Mouse (Mus musculus) hematopoietic stem cell, adult 5-6 weeks (primary cell): ENCODE results near the gene Ctnnbl1. TPM values are rescaled to one million over a fixed set of nuclear protein-coding genes. Genes with fewer than 3 reads are reported as not detected.

Source experiments
- ATAC-seq, 2 experiments: fragments of 125-278 bp in 1 of 2; replicated peaks in 1 of 2; 2 replicates each; pipeline ENCODE4 v1.8.0; 2016 to 2017; ENCODE audit warnings: inconsistent platforms in 2 of 2, mild to moderate bottlenecking in 2 of 2, moderate number of reproducible peaks in 2 of 2, low read depth in 1 of 2, moderate TSS enrichment in 1 of 2; ENCODE audit not compliant: low FRiP score in 2 of 2, poor library complexity in 2 of 2, severe bottlenecking in 2 of 2, insufficient read depth in 1 of 2, low TSS enrichment in 1 of 2
- total RNA-seq: library from RNA; stranded (forward); fragments of 172-1452, 232-1000 nt; gene quantifications from 2 replicates; pipeline ENCODE4 v1.2.3, GENCODE M21; 2017

The Ctnnbl1 gene
- total RNA-seq, 1 experiment from 2014 or later: 52.5 TPM

DNA sequence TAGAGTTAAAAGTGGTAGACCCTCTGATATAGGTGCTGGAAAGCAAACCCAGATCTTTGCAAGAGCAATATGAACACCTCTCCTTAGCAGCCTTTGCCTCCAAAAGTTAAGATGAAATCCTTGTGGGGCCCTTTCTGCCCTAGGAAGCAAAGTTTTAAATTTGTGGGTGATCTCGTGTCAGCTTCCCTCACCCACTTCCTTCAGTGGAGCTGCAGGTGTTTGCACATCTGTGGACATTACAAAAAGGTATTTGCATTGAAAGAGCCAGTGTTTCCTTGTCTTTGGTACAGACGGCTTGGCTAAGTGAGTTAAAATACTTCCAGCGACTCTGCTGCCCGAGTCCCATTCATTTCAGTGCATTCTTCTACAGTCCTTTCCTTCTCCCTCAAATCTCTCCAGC lies 69.9 kb downstream of the Ctnnbl1 start:
- ATAC-seq: no peak

DNA sequence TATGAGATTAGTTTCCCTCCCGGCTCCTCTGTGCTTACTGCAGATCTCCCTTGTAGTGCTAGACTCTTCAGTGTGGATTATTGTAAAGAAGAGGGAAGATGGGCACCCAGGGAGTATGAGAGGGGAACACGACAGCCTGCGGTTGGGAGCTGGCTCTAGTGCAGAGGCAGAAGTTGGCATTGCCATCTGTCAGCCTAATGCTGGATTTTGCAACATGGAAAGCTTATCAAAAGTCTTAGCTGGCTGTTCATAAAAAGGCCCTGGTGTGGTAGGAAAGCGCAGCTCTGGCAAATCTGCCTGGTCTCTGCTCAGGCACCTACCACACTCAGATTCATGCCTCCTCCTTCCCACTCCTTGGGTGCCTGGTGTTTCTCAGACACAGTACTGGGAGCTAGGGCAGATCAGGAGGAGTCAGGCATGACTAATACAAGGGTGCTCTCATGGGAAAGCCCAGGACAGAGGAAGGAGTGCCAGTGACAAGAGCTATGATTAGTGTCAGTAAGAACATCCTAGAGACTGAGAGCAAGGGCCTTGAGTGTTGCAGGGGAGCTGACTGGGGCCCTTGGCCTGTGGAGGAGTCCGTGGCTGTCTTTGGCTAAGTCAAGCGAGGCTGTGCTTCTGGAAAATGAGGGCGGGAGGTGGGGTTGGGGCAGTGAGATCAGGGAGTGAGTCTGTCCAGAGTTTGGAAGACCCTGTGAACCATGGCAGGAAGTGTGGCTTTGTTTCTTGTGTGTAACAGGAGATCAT lies 70.6 kb downstream of the Ctnnbl1 start:
- no peak for ATAC-seq

DNA sequence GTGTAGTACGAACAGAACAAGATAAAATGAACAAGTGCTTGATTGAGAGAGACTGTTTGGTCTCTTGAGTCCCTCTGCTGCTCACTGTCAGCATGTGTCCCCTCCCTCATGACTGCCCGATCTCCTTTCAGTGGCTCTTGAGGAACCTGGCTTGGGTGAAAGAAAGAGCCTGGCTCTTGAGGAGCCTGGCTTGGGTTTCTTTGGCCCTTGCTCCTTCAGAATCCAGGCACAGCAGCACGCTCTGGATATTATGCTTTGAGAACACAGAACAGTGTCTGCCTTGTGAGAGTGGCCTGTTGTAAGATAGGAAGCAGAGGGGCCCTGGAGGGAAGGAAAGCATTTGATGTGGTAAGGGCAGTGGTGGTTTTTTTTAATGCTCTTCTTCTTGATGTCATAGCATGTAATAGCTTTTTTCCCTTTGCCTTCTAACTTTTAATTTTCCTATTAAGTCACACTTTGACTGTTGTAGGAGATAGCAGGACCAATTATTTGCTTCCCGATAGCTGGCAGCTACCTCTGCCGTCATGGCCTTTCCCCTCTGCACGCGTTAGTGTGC lies 71.2 kb downstream of the Ctnnbl1 start:
- 0 out of 4 replicates have a peak, but pooled peaks of 1 of the 2 experiments have one; percentile 25 for ATAC-seq

DNA sequence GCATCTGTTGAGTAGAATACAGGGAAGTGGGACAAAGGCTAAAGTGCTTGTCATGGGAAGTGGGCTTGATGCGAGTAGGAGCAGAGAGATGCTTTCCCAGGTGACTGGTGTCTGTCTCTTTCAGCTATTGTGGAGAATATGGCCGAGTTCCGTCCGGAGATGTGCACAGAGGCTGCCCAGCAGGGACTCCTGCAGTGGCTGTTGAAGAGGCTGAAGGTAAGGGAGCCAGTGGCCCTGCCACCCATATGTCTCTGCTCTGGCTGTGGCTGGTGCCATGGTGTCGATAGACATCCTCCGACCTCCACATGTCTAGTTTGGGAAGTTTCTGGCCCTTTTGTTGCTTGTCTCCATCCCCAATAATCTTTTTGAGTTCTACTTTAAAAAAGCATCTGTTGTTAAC lies 72.1 kb downstream of the Ctnnbl1 start:
- ATAC-seq: no peak

DNA sequence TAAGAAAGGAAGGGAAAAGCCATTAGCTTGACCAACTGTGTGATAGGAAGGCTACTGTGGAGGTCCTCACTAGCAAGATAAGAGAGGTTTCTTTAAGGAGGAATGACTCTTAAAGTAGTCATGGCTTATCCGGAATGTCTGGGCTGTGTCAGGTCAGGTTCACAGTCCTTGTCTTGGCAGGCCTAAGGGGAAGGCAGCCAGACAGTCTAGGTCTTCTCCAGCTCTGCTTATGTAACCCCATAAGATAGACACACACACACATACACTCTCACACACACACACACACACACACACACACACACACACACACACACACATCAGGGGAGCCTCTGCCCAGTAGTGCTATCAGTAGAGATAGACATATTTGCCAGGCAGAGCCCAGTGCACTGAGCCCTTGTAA lies 73.5 kb downstream of the Ctnnbl1 start:
- ATAC-seq: no peak

DNA sequence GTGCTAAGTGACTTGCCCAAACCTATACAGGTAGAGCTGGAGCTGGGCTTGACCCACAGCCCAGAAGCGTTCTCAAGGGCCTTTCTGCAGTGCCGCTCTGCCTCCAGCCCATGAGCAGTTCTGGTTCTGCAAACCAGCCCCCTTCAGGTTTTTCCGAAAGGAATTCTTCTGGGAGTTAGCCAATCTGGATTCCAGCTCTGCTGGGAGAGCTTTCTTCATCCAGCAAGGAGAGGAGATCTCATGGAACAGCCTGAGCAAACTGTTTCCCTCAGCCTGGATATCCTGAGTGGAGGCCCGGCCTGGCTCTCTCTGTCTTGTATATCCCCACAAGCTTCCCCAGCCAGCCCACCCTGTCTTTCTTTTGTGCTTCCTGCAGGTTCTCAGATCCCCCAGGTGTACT lies 75.9 kb downstream of the Ctnnbl1 start:
- no peak for ATAC-seq

DNA sequence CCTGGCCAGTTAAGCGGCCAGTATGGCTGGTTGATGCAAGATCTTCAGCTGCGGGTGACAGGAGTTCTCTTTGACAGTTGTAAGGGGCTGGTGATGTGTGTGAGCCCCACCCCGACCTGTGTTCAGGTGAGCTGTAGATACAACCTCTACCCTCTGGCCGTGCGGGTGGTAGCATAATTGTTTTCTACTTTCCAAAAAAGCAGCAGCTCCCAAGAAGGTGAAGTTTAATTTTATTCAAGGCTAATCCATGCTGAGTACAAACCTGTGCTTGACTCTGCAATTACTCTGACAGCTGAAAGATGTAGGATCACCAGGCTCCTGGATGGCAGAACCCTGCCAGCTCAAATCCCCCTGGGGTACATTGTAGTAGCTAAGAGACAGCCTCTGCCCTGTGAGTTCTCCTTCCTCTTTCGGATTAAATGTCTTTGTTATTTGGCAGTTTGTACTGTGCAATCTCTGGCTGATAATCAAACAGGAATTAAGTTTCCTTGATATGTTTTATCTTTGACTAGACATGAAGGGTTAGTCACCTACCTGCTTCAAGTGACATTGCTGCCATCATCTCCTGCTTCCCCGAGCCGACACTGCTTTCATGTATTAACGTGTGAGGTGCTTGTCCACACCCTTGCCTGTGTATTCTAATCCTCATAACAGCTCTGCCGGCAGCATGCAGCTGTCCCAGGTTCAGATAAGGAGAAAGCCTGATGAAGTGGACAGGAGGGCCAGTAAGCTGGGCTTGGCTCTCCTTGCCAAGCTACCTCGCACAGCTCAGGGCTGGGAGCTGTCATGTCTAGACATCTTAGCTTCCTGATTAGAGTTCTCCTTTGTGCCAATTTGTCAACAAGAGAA lies 77.1 kb downstream of the Ctnnbl1 start:
- no peak for ATAC-seq

DNA sequence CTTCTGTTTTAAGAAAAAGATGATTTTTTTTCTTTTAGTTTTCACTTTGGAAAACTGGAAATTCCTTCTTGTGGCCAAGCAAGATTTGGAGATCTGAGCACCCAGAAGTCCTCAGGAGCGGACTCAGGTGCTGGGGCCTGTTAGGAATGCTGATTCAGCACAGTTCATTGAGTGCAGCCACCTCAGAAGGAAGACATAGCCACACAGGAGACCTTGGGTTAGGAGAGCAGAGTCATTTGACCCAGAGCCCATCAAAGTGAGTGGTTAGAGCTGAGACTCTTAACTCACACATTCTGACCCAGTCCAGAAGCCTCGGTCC lies 77.7 kb downstream of the Ctnnbl1 start:
- ATAC-seq: no peak

DNA sequence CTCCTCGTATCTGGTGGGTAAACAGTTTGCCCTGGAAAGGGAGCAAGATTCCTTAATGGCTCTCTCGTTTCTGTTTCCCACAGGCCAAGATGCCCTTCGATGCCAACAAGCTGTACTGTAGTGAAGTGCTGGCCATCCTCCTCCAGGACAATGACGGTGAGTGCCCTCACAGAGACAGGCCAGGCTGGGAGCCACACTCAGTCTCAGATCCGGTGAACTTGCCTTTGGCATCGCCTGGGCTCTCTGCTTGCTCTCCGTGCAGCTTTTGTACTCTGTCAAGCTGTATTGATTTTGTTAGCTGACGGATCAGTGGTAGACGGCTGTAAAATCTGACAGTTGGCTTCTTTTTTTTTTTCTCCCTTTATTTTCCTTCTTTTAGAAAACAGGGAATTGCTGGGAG lies 80.5 kb downstream of the Ctnnbl1 start:
- ATAC-seq: no peak

DNA sequence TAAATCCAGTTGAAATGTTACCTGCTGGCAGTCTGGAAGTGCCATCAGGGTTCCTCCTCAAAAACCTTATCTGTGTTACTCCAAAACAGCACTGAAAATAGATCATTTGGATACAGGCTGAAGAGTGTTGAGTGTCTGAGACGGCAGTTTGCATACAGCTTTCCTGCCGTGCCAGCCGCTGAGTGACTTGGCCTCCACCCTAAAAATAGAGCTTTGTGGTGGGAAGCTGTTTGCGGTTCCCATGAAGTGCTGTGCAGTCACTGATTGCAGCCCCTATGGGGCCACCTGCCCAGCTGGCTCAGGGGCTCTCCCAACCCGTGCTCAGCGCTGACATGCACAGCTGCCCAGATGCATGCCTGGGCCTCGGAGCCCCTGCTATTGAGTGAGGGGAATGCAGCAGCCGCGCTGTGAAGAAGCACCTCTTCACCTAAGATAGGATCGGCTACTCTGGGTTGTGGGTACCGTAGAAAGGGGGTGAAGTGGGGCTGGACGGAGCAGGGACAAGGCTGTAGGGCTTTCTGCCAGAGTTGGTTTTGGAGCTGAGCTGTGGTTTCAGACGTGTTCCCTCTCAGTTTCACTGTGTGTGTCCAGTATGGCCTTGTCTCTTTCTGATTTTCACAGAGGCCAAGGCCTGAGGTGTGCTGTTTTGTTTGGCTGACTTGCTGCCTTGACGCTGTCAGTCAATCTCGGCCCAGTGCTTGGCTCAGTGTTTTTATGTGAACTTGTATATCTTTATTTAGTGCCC lies 81.5 kb downstream of the Ctnnbl1 start:
- peak; percentile 93 for ATAC-seq

DNA sequence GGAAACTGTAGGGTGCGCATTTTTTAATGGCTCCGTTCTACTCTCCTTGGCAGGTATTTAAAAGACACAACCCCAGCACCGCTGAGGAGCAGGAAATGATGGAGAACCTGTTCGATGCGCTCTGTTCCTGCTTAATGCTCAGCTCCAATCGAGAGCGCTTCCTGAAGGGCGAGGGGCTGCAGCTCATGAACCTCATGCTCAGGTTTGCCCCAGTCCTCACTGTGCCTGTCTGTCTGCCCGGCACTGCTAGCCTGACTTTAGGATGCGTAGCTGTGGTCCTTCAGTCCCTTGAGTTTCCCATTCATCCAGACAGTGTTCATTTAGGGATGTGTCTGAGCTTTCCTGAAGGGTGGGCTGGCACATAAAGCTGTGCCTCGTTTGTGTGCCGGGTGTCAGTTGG lies 82.2 kb downstream of the Ctnnbl1 start:
- ATAC-seq: no peak

DNA sequence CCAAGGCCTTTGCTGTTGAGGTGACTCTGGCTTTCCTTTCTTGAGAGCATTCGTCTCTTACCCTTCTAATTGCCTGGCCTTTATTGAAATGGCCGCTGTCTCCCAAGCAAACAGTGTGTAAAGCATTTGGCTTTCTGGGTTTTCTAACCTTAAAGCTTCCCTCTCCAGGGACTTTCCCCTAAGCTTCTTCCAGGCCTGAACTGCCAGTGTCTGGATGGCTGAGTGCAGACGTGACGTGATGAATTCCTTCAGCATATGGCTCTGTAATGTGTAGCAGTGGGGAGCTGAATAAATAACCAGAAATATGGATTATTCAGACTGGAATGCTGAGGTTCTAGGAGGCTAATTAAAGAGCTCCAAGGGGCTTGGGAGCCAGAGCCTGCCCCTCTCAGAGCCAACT lies 84.1 kb downstream of the Ctnnbl1 start:
- no peak for ATAC-seq

DNA sequence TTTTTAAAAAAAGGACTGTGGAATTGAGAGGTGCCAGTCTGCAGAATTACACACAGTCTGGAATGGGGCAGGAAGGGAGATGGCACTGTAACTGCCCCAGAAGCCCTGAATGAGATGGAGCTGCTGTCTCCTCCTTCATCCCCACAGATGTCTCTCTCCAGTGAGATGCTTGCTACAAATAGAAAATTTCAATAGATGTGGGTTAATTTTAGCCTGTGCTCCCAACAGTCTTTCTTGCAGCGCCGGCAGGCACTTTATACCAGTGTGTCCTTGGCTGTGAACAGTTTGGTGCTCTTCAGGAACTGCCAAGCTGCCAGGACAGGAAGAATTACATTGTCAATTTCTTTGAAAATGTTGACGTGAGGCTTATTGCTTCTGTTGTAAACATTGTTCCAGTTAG lies 86.3 kb downstream of the Ctnnbl1 start:
- ATAC-seq: no peak

DNA sequence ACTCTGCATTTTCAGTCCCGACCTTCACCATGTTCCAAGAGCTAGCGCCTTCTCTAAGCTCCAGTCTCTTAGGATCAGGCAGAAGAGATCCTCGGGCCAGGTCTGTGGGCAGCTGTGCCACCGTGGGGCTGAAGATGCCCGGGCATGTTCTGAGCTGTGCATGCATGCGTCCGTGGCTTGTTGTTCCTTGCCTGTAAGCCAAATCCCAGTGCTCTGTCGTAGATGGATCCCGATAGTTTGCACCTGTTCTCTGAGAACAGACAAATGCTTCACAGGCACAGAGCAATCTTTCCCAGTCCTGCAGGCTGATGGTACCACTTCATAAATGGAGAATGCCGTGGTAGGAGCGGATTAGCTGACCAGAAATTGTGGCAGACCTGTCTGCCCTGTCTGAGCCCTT lies 87.0 kb downstream of the Ctnnbl1 start:
- no peak for ATAC-seq

DNA sequence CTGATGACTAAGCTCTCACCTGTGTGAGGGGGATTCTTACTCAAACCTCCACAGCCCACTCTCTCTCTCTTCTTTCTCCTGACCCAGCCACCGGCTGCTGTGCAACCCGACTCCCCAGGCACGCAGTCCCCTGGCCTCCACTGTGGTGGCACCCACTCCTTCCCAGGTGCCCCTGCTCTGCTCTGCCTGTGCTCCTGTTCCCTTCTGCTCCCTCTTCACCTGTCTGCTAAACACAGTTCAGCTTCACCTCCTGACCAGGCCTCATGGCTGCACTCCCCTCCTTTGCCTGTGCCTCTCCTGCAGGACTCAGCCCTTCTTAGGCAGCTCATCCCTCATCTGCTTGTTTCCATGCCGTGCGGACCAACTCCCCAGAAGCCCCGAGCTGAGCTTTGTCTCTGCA lies 92.9 kb downstream of the Ctnnbl1 start:
- no peak for ATAC-seq

DNA sequence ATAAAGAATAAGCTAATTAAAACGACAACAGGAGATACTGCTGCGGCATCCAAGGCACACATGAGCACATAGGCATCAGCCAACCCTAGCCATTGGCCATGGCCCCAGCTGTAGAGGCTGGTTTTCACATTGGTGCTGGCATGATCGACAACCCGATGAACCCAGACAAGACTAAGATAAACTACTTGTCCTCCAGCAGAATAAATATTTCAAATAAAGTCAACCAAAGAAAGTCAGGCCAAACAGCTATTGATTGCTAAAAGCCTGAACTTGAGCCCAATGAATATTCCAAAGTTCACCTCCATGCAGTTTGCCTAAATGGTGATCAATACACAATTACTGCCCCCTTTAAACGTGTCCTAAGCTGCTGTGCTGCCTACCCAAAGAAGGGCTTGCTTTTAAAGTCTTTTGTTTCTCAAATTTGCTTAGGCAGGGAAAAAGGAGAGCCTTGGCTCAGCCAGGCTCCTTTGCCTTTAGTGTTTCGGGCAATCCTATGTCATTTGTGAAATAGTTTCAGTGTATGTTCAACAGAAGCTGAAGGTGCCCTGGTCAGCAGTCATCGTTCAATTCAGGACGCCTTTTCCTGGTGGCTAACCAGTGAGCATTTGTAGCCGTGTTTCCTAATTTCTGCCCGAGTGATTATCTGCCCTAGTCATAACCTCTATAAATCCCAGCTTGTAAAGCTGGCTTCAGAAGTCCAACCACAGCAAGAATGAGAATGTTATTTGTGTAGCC lies 93.6 kb downstream of the Ctnnbl1 start:
- no peak for ATAC-seq

DNA sequence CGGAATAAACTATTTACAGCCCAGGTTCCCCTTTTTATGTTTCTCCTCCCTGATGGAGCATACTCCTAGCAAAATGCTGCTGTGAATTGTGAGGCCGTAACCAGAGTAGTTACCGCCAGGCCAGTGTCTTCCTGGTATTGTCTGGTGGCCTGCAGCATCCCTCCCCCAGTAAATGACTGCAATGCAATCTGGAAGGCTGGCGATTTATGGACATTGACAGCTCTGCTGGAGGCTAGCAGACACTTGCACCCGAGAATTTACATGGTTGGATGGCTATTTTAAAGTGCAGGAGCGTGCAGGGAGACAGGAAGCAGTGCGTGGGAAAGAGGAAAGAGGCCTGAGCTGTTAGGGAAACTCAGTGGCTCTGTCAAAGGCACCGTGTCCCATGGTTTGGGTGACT lies 99.8 kb downstream of the Ctnnbl1 start:
- ATAC-seq: no peak
